Mouse (Mus musculus) lung, postnatal 0 days (tissue): ENCODE results near the gene Itgb4. TPM values are rescaled to one million over a fixed set of nuclear protein-coding genes. Genes with fewer than 3 reads are reported as not detected.

ENCODE experiments used
- ATAC-seq: fragments of 200-750 bp; cut with Nextera tagmentation; 2 replicates; pipeline ENCODE4 v1.8.0; 2017; ENCODE audit warnings: moderate library complexity
- DNase-seq: peaks from one replicate; pipeline ENCODE4 v3.0.0-alpha.2; 2016; ENCODE audit warnings: low spot score
- H3K27ac ChIP-seq: fragments of 300-500 bp; sonication (generic); 2 replicates; pipeline ENCODE4 v1.5.1; 2014; ENCODE audit warnings: antibody characterized with exemption, mild to moderate bottlenecking, low read length, mixed read lengths
- H3K27me3 ChIP-seq: fragments of 300-500 bp; sonication (generic); replicated peaks from 2 replicates; pipeline ENCODE4 v1.6.1; 2014; ENCODE audit warnings: low read length, mixed read lengths; ENCODE audit not compliant: insufficient read depth
- H3K36me3 ChIP-seq: fragments of 300-500 bp; sonication (generic); 2 replicates; pipeline ENCODE4 v1.6.1; 2014; ENCODE audit warnings: low read length, mixed read lengths; ENCODE audit not compliant: insufficient read depth
- H3K4me1 ChIP-seq: fragments of 300-500 bp; sonication (generic); 2 replicates; pipeline ENCODE4 v1.6.1; 2014; ENCODE audit warnings: antibody characterized with exemption, low read depth, low read length, mixed read lengths; ENCODE audit not compliant: insufficient read depth
- H3K4me2 ChIP-seq: fragments of 300-500 bp; sonication (generic); replicated peaks from 2 replicates; pipeline ENCODE4 v1.6.1; 2014; ENCODE audit warnings: low read depth, mild to moderate bottlenecking, low read length, moderate library complexity, mixed read lengths
- H3K4me3 ChIP-seq: fragments of 300-500 bp; sonication (generic); 2 replicates; pipeline ENCODE4 v1.5.1; 2014; ENCODE audit warnings: low read depth, low read length
- H3K9ac ChIP-seq: fragments of 300-500 bp; sonication (generic); replicated peaks from 2 replicates; pipeline ENCODE4 v1.6.1; 2014; ENCODE audit warnings: low read depth, mild to moderate bottlenecking
- H3K9me3 ChIP-seq: fragments of 300-500 bp; sonication (generic); 2 replicates; pipeline ENCODE4 v1.6.1; 2016; ENCODE audit warnings: low read length, mixed read lengths
- CTCF ChIP-seq: IDR thresholded peaks from 2 replicates; pipeline ENCODE4 v1.5.1; 2016; ENCODE audit warnings: antibody characterized with exemption, mild to moderate bottlenecking
- EP300 ChIP-seq: IDR thresholded peaks from 2 replicates; pipeline ENCODE4 v1.6.1; 2016; ENCODE audit warnings: antibody characterized with exemption, mild to moderate bottlenecking, control low read depth
- WGBS: fragments of 180-500 bp; shearing (Covaris S2); extraction: QIAGEN DNeasy Blood & Tissue Kit; methylation state at CpG from one replicate; pipeline ENCODE4 v1.1.7; 2014; 5-methylcytosine and 5-hydroxymethylcytosine counted together
- polyA plus RNA-seq: library from polyadenylated mRNA; unstranded; fragments of >200 nt; fragmentation: Nextera tagmentation; extraction: Ambion mirVana; gene quantifications from 2 replicates; pipeline ENCODE4 v1.2.1, GENCODE M21; 2015

Itgb4 gene
- polyA plus RNA-seq, 1 experiment from 2014 or later, result 4.2 TPM

DNA sequence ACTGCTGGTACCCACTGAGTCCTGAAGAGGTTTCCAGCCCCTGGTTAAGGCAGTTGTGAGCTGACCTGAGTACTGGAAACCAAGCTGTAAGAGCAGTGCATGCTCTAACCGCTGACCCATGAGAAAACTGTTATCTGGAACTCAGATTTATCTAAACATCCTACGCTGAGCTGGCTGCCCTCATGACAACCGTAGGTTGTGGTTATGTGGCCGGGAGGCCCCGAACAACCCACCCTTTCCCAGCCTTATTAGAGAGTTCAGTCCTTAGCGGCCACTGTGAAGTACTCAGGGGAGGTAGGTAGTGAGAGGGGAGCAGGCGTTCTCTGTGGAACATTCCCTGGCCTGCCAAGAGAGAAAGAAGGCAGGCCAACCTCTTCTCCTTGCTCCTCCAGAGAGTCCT is 24.5 kb downstream of the Itgb4 start:
- Histone ChIP-seq H3K4me3 (no peak overlapping the region), H3K36me3 (no peaks in the 10 kb centered on the region), H3K27me3 (0 out of 2 replicates have a peak, but pooled peaks cover 7% of the 10 kb centered on the region), H3K4me2 (no peak overlapping the region), H3K4me1 (no peaks in the 10 kb centered on the region), H3K27ac (no peak overlapping the region), H3K9ac (no peak overlapping the region), H3K9me3 (no peaks in the 10 kb centered on the region)
- DNase-seq, result no peak
- 47% methylated on average over 7 of the region's 7 CpGs for WGBS
- TF ChIP-seq CTCF, result no peak
- no peak for TF ChIP-seq EP300
- no peak for ATAC-seq

- no peaks in the 10 kb centered on the region for H3K4me1 ChIP-seq
- 12% methylated on average over 14 of the region's 14 CpGs for WGBS
- no peaks in the 10 kb centered on the region for H3K36me3 ChIP-seq
- no peak overlapping the region for H3K9ac ChIP-seq
- H3K4me2 ChIP-seq, result no peak overlapping the region
- peak; percentile 84 for TF ChIP-seq CTCF
- no peak for TF ChIP-seq EP300
- ATAC-seq (peak; percentile 52), DNase-seq (peak; percentile 84)
- H3K4me3 ChIP-seq, result no peak overlapping the region
- no peak overlapping the region for H3K27ac ChIP-seq
- H3K27me3 ChIP-seq, result 0 out of 2 replicates have a peak, but pooled peaks cover 7% of the 10 kb centered on the region
- no peaks in the 10 kb centered on the region for H3K9me3 ChIP-seq
These were observed 25.1 kb downstream of the Itgb4 start for GRCm38 (mm10) chr11:115999538-116000143.

GRCm38 (mm10) chr11:116000607-116001006 is 26.1 kb downstream of the Itgb4 start:
- no peak overlapping the region for H3K9ac ChIP-seq
- no peak overlapping the region for H3K4me3 ChIP-seq
- peaks cover 4% of the 10 kb centered on the region; the same call in 1 of the 2 replicates for H3K4me1 ChIP-seq
- 0 out of 2 replicates have a peak, but pooled peaks cover 7% of the 10 kb centered on the region for H3K27me3 ChIP-seq
- no peak for DNase-seq
- no peak overlapping the region for H3K27ac ChIP-seq
- ATAC-seq, result no peak
- WGBS, result 48% methylated on average over 10 of the region's 10 CpGs
- no peaks in the 10 kb centered on the region for H3K9me3 ChIP-seq
- H3K36me3 ChIP-seq, result no peaks in the 10 kb centered on the region
- no peak overlapping the region for H3K4me2 ChIP-seq
- TF ChIP-seq EP300, result no peak
- TF ChIP-seq CTCF, result no peak

GRCm38 (mm10) chr11:116001725-116002124 is 27.2 kb downstream of the Itgb4 start:
- Histone ChIP-seq H3K4me1 (peaks cover 7% of the 10 kb centered on the region; the same call in 1 of the 2 replicates), H3K36me3 (no peaks in the 10 kb centered on the region), H3K4me3 (no peak overlapping the region), H3K27ac (no peak overlapping the region), H3K9me3 (no peaks in the 10 kb centered on the region), H3K9ac (no peak overlapping the region), H3K27me3 (0 out of 2 replicates have a peak, but pooled peaks cover 7% of the 10 kb centered on the region), H3K4me2 (no peak overlapping the region)
- WGBS, result 58% methylated on average over 6 of the region's 6 CpGs
- TF ChIP-seq CTCF, result no peak
- ATAC-seq (no peak), DNase-seq (no peak)

DNA sequence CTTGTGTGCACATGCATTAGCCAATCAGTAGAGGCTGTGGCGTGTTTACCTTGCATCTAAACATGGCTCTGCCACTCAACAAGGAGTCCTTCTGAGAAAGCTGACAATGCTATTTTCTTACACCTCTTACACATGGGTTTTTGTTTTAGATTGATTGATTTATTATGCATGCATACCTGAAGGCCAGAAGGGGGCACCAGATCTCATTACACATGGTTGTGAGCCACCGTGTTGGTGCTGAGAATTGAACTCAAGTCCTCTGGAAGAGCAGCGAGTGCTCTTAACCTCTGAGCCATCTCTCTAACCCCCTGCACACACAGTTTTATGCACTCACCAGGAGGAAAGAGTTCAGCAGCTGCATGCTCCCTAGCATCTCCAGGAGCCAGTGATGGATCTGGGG is 28.4 kb downstream of the Itgb4 start:
- Histone ChIP-seq H3K9me3 (no peaks in the 10 kb centered on the region), H3K27ac (no peak overlapping the region), H3K27me3 (0 out of 2 replicates have a peak, but pooled peaks cover 7% of the 10 kb centered on the region), H3K36me3 (0 out of 2 replicates have a peak, but pooled peaks cover 3% of the 10 kb centered on the region), H3K4me1 (peaks cover 7% of the 10 kb centered on the region; the same call in 1 of the 2 replicates), H3K4me2 (no peak overlapping the region), H3K4me3 (no peak overlapping the region), H3K9ac (no peak overlapping the region)
- no peak for DNase-seq
- WGBS, result 78% methylated on average over 3 of the region's 3 CpGs
- TF ChIP-seq EP300 (no peak), CTCF (no peak)
- ATAC-seq, result no peak

DNA sequence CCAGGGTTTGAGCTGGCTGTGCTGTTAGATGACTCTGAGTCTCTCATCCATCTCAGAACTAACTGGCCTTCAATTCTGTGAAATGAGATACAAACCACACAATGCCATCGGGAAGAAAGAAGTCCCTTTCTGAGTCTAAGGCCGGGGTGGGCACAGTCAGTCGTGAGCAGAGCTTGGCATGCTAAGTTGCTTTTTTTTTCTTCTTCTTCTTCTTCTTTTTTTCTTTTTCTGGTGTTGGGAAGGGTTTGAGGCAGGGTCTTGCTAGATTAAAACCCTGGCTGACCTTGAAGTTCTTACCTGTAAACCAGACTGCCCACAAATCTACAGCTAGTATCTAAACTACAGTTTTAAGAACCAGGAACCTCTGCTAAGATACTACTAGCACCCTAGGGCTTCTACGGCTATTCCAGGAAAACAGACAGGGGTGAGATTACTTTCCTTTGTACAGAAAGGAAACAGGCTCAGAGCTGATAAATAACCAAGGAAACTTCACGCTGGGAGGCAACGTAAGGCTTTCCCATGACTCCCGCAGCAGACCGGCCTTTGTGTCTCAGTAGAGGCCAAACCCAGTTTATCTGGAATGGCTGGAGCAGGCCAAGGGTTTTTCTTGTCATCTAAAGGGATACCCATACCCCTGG is 29.8 kb downstream of the Itgb4 start:
- WGBS, result 29% methylated on average over 8 of the region's 8 CpGs
- H3K27ac ChIP-seq, result no peak overlapping the region; the same call in 1 of the 2 replicates
- ATAC-seq (no peak), DNase-seq (peak; percentile 3)
- H3K9me3 ChIP-seq, result no peaks in the 10 kb centered on the region
- H3K9ac ChIP-seq, result no peak overlapping the region
- peak overlapping the region; percentile 22; the same call in 1 of the 2 replicates for H3K4me3 ChIP-seq
- peaks cover 7% of the 10 kb centered on the region; the same call in 1 of the 2 replicates for H3K4me1 ChIP-seq
- H3K4me2 ChIP-seq, result peak overlapping the region; percentile 52
- 0 out of 2 replicates have a peak, but pooled peaks cover 8% of the 10 kb centered on the region for H3K36me3 ChIP-seq
- TF ChIP-seq EP300 (no peak), CTCF (no peak)
- 0 out of 2 replicates have a peak, but pooled peaks cover 7% of the 10 kb centered on the region for H3K27me3 ChIP-seq
